Mouse (Mus musculus) hindbrain, embryonic 12.5 days (tissue): ENCODE results near the gene Ctc1. TPM values are rescaled to one million over a fixed set of nuclear protein-coding genes. Genes with fewer than 3 reads are reported as not detected.
"Not testable (repeated sequence)": the region's sequence is repeated elsewhere in the genome, so short reads cannot be mapped to it uniquely, and the experiment has no call there.

Experiments
- ATAC-seq: fragments of 200-750 bp; cut with Nextera tagmentation; 2 replicates; pipeline ENCODE4 v1.8.0; 2017; ENCODE audit warnings: moderate TSS enrichment; ENCODE audit not compliant: low FRiP score
- H3K27ac ChIP-seq: fragments of 300-500 bp; sonication (generic); 2 replicates; pipeline ENCODE4 v1.5.1; 2016; ENCODE audit warnings: mild to moderate bottlenecking
- H3K27me3 ChIP-seq: fragments of 300-500 bp; sonication (generic); 2 replicates; pipeline ENCODE4 v1.6.1; 2016; ENCODE audit warnings: mild to moderate bottlenecking
- H3K36me3 ChIP-seq: fragments of 300-500 bp; sonication (generic); 2 replicates; pipeline ENCODE4 v1.6.1; 2016; ENCODE audit warnings: mild to moderate bottlenecking
- H3K4me1 ChIP-seq: fragments of 300-500 bp; sonication (generic); 2 replicates; pipeline ENCODE4 v1.6.1; 2016
- H3K4me2 ChIP-seq: fragments of 300-500 bp; sonication (generic); replicated peaks from 2 replicates; pipeline ENCODE4 v1.6.1; 2016; ENCODE audit warnings: mild to moderate bottlenecking
- H3K4me3 ChIP-seq: fragments of 300-500 bp; sonication (generic); 2 replicates; pipeline ENCODE4 v1.5.1; 2016; ENCODE audit warnings: mild to moderate bottlenecking
- H3K9ac ChIP-seq: fragments of 300-500 bp; sonication (generic); 2 replicates; pipeline ENCODE4 v1.6.1; 2016; ENCODE audit warnings: mild to moderate bottlenecking, moderate library complexity
- H3K9me3 ChIP-seq: fragments of 300-500 bp; sonication (generic); replicated peaks from 2 replicates; pipeline ENCODE4 v1.6.1; 2016; ENCODE audit warnings: mild to moderate bottlenecking
- WGBS: fragments of 180-500 bp; shearing (Covaris S2); methylation state at CpG from one replicate; pipeline ENCODE4 v1.1.7; 2016; 5-methylcytosine and 5-hydroxymethylcytosine counted together
- polyA plus RNA-seq: library from polyadenylated mRNA; unstranded; fragments of >200 nt; fragmentation: Nextera tagmentation; extraction: Ambion mirVana; gene quantifications from 2 replicates; pipeline ENCODE4 v1.2.1, GENCODE M21; 2016

The Ctc1 gene
- polyA plus RNA-seq, 1 experiment from 2014 or later = 66.4 TPM

DNA sequence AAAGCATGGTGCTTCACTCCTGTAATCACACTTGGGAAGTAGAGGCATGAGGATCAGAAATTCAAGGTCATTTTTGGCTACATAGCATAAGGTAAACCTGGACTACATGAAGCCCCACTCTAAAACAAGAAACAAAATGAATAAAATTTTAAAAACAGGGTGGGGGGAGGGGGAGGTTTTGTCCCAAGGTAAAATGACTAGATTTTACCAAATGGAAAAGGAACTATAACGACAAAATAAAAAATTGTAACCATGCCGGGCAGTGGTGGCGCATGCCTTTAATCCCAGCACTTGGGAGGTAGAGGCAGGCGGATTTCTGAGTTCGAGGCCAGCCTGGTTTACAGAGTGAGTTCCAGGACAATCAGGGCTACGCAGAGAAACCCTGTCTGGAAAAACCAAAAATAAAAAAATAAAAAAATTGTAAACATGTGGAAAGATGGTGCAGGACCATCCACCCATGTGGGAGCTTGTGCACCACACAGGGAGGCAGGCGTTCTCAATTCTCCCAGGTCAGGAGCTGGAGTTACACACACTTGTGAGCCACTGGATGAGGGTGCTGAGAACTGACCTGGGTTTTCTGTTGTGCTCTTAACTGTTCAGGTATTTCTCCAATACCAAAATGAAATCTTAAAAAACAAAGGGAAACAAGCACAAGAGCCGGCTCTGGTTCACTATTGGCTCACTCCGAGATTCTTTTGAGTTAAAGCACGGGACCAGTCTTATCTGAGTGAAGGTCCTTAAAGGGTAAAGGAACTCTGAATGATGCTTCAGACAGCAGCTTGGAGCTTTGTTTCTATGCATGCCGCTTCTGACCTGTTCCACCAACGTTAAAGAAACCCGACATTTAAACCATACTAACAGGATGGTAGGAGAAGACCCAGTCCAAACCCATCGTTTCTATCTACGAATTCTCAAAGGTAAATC is 5.0 kb upstream of the Ctc1 start:
- H3K27me3 ChIP-seq = no peaks in the 10 kb centered on the region
- no peak overlapping the region for H3K9ac ChIP-seq
- no peaks in the 10 kb centered on the region for H3K36me3 ChIP-seq
- no peak overlapping the region for H3K27ac ChIP-seq
- H3K9me3 ChIP-seq = no peaks in the 10 kb centered on the region
- H3K4me1 ChIP-seq = peaks cover 19% of the 10 kb centered on the region
- H3K4me2 ChIP-seq = peak overlapping the region; percentile 90; the same call in 1 of the 2 replicates
- 93% methylated on average over 15 of the region's 15 CpGs for WGBS
- ATAC-seq = no peak
- no peak overlapping the region for H3K4me3 ChIP-seq

DNA sequence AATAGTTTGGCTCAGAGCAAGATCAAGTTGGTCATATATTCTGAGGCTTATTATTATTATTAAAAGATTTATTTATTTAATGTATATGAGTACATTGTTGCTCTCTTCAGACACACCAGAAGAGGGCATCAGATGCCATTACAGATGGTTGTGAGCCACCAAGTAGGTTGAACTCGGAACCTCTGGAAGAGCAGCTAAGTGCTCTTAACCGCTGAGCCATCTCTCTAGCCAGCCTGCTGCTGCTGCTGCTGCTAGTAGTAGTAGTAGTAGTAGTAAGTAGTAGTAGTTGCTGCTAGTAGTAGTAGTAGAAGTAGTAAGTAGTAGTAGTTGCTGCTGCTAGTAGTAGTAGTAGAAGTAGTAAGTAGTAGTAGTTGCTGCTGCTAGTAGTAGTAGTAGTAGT is 4.3 kb upstream of the Ctc1 start:
- Histone ChIP-seq H3K4me3 (peak overlapping the region; percentile 53), H3K27ac (peak overlapping the region; percentile 93), H3K9ac (0 out of 2 replicates have a peak overlapping the region, but pooled peaks have one; percentile 72), H3K4me1 (peaks cover 19% of the 10 kb centered on the region), H3K4me2 (peak overlapping the region; percentile 90)
- not testable (repeated sequence) for ATAC-seq, H3K36me3 ChIP-seq, H3K9me3 ChIP-seq, H3K27me3 ChIP-seq
- 82% methylated on average over 2 of the region's 2 CpGs for WGBS

DNA sequence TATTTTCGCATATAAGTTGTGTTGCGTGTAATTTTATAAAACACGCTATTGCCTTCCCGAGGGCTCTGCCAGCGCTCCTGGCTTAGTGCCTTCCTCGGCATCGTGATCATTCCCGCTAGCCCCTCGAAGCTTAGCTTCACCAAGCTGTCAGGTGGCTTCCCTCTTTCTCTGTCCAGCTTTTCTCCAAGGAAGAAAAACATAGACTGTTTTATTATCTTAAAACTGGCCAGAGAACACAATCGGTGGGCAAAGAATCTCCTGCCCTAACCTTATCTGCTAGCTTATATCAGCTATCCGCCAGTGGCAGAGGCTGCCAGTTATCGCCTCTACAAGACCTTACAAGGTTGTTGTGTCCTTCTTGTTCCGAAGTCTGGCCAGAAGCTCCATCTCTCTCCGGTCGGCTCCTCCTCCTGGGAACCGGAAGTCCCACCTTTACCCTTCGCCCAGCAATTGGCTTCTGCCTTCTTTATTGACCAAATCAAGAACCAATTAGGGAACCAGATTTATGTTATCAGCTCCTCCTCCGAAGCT is 3.6 kb upstream of the Ctc1 start:
- under 1% methylated on average over 18 of the region's 18 CpGs for WGBS
- Histone ChIP-seq H3K27ac (peak overlapping the region; percentile 93), H3K4me2 (peak overlapping the region; percentile 90), H3K27me3 (no peaks in the 10 kb centered on the region), H3K4me3 (peak overlapping the region; percentile 53), H3K36me3 (no peaks in the 10 kb centered on the region), H3K9me3 (no peaks in the 10 kb centered on the region), H3K9ac (peak overlapping the region; percentile 72), H3K4me1 (peaks cover 25% of the 10 kb centered on the region)
- peak; percentile 62 for ATAC-seq

DNA sequence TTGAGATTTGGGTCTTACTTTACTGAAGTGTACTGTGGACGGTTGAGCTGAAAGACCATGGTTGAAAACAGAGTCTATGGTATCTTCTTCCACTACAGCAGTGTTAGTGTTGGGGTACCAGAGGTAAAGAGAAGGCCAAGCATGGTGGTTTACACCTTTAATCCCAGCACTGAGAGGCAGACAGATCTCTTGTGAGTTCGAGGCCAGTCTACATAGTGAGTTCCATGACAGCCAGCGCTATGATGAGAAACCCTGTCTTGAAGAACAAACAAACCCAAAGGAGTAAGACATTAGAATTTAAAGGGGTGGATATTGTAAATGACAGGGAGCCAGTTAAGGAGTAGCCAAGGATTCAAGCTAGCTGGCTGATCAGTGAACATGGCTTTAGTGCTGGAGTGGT is 1.0 kb downstream of the Ctc1 start:
- H3K36me3 ChIP-seq = peaks cover 9% of the 10 kb centered on the region
- peak overlapping the region; percentile 78 for H3K4me2 ChIP-seq
- peak overlapping the region; percentile 68 for H3K4me3 ChIP-seq
- ATAC-seq = no peak
- H3K9me3 ChIP-seq = no peaks in the 10 kb centered on the region
- 76% methylated on average over 3 of the region's 3 CpGs for WGBS
- H3K4me1 ChIP-seq = peaks cover 13% of the 10 kb centered on the region
- peak overlapping the region; percentile 87 for H3K27ac ChIP-seq
- no peaks in the 10 kb centered on the region for H3K27me3 ChIP-seq
- H3K9ac ChIP-seq = peak overlapping the region; percentile 80

DNA sequence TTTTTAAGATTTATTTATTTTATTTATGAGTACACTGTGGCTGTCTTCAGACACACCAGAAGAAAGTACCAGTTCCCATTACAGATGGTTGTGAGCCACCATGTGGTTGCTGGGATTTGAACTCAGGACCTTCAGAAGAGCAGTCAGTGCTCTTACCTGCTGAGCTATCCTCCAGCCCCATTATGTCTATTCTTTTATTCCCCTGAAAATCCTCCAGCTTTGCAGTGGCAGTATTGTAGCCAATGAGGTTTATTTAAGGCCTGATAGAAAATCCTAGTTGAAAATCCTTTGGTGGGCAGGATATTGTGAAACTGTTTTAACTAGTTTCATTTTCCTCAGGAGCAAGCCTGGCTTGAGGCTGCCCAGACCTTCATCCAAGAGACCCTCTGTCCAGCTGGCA is 5.0 kb downstream of the Ctc1 start:
- Histone ChIP-seq H3K4me2 (no peak overlapping the region), H3K27me3 (no peaks in the 10 kb centered on the region), H3K36me3 (peaks cover 48% of the 10 kb centered on the region), H3K9ac (no peak overlapping the region), H3K4me1 (peaks cover 8% of the 10 kb centered on the region), H3K4me3 (no peak overlapping the region), H3K27ac (no peak overlapping the region), H3K9me3 (no peaks in the 10 kb centered on the region)
- no peak for ATAC-seq

DNA sequence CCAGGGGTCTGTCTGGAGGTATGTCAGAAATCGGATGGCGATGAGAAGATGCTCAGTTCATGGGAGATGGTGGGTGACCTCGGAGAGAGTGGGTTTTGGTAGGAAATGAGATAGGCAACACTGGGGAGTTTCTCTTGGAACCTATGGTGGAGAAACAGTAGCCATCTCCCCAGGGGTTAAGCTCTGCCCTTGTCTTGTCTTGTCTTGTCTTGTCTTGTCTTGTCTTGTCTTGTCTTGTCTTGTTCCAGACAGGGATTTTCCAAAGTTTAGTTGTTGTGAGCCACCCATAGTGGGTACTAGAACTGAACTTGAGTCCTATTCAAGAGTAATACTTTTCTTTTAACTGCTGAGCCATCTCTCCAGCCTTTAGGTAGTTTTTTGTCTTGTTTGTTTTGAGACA is 10.9 kb downstream of the Ctc1 start:
- Histone ChIP-seq H3K27me3 (no peaks in the 10 kb centered on the region), H3K27ac (no peak overlapping the region), H3K4me1 (no peaks in the 10 kb centered on the region), H3K4me2 (no peak overlapping the region), H3K36me3 (peaks cover 99% of the 10 kb centered on the region), H3K9me3 (no peaks in the 10 kb centered on the region), H3K4me3 (no peak overlapping the region), H3K9ac (no peak overlapping the region)
- no peak for ATAC-seq
- 89% methylated on average over 3 of the region's 3 CpGs for WGBS

DNA sequence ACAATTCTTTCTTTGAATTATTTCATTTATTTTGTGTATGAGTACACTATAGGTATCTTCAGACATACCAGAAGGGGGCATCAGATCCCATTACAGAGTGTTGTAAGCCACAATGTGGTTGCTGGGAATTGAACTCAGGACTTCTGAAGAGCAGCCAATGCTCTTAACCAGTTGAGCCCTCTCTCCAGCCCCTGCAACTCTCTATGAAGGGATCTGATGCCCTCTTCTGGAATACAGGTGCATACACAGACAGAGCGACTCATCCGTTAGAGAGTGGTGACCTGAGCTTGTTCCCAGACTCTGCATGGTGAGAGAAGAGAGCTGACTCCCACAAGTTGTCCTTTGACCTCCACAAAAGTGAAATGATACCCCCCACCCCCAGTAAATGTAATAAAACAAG is 13.1 kb downstream of the Ctc1 start:
- ATAC-seq = no peak
- H3K27me3 ChIP-seq = no peaks in the 10 kb centered on the region
- no peaks in the 10 kb centered on the region for H3K4me1 ChIP-seq
- no peak overlapping the region for H3K4me3 ChIP-seq
- WGBS = 79% methylated on average over 2 of the region's 2 CpGs
- peaks cover 96% of the 10 kb centered on the region for H3K36me3 ChIP-seq
- no peak overlapping the region for H3K27ac ChIP-seq
- H3K4me2 ChIP-seq = no peak overlapping the region
- H3K9ac ChIP-seq = no peak overlapping the region
- no peaks in the 10 kb centered on the region for H3K9me3 ChIP-seq

DNA sequence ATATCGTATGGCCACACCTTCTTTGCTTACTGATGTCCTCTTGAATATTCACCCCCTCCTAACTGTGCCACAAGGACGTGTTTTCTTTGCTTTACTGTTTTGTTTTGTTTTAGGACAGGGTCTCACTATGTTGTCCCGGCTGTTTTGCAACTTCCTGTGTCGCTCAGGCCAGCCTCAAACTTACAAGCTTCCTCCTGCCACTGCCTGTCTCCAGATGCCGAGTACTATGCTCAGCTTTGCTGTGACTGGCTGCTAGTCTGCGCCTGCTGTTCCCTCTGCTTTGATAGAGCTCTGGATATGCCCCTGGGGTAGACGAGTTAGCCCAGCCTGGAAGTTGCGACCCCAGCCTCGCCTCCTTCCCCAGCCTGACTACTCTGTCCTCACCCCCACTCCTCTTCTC is 17.8 kb downstream of the Ctc1 start:
- 79% methylated on average over 9 of the region's 9 CpGs for WGBS
- Histone ChIP-seq H3K27me3 (no peaks in the 10 kb centered on the region), H3K9me3 (no peaks in the 10 kb centered on the region), H3K4me3 (no peak overlapping the region), H3K36me3 (peaks cover 70% of the 10 kb centered on the region), H3K4me2 (no peak overlapping the region), H3K9ac (no peak overlapping the region), H3K4me1 (peaks cover 16% of the 10 kb centered on the region), H3K27ac (no peak overlapping the region)
- ATAC-seq = no peak

DNA sequence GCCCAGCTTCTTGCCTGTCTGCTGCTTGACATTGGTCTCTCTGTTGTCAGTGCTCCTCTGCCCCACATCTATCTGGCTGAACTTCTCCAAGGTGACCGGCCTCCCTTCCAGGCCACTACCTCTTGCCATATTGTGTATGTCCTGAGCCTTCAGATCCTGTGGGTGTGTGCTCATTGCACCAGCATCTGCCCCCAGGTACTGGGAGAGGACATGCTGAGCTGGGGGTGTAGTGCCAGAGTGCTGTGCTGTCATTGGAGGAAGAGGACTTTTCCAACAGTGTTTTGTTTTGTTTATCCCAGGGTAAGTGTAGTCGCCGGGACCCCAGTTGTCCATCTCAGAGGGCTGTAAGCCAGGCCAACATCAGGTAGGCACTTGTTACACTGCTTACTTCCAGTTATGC is 18.9 kb downstream of the Ctc1 start:
- H3K4me2 ChIP-seq = no peak overlapping the region
- H3K9me3 ChIP-seq = no peaks in the 10 kb centered on the region
- H3K27ac ChIP-seq = no peak overlapping the region
- H3K36me3 ChIP-seq = peaks cover 61% of the 10 kb centered on the region
- H3K4me1 ChIP-seq = peaks cover 26% of the 10 kb centered on the region
- no peak for ATAC-seq
- no peak overlapping the region for H3K4me3 ChIP-seq
- WGBS = 94% methylated on average over 3 of the region's 3 CpGs
- H3K27me3 ChIP-seq = no peaks in the 10 kb centered on the region
- H3K9ac ChIP-seq = no peak overlapping the region

DNA sequence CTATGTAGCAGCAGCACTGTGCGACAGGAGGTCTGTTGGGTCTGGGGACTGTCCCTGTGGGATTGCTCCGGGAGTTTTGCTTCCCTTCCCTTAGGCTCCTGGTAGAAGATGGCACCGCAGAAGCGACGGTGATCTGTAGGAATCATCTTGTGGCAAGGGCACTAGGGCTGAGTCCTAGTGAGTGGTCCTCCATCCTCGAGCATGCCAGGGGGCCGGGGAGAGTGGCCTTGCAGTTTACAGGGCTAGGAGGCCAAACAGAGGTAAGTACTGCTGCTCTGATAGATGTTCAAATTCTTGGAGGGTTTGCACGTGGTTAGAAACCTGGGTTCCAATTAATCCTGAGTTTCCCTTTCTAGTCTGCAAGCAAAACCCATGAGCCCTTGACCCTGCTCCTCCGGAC is 19.7 kb downstream of the Ctc1 start:
- H3K27me3 ChIP-seq = no peaks in the 10 kb centered on the region
- 83% methylated on average over 9 of the region's 9 CpGs for WGBS
- H3K9me3 ChIP-seq = no peaks in the 10 kb centered on the region
- no peak overlapping the region; the same call in 1 of the 2 replicates for H3K9ac ChIP-seq
- peaks cover 53% of the 10 kb centered on the region for H3K36me3 ChIP-seq
- peak overlapping the region; percentile 2; the same call in 1 of the 2 replicates for H3K4me3 ChIP-seq
- no peak for ATAC-seq
- H3K4me2 ChIP-seq = peak overlapping the region; percentile 51; the same call in 1 of the 2 replicates
- H3K4me1 ChIP-seq = peaks cover 26% of the 10 kb centered on the region
- peak overlapping the region; percentile 70; the same call in 1 of the 2 replicates for H3K27ac ChIP-seq

DNA sequence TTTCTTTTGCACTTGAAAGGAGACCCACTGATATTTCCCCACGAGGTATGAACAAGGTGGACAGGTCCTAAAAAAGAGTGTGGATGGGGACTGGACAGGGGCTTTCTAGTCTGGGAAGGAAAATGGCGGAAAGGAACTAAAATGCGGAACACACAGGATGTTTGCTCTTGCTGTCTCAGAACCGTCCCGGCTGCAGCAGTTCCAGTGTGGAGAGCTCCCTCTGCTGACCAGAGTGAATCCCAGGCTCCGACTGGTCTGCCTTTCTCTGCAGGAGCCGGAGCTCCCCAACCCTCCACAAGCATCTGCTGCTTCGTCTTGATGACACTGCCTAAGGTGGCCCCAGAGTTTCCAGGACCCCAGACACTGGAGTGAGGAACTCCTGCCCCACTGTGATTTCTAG is 20.1 kb downstream of the Ctc1 start:
- Histone ChIP-seq H3K9ac (no peak overlapping the region; the same call in 1 of the 2 replicates), H3K4me2 (peak overlapping the region; percentile 51), H3K27ac (peak overlapping the region; percentile 70; the same call in 1 of the 2 replicates), H3K4me3 (peak overlapping the region; percentile 2; the same call in 1 of the 2 replicates), H3K36me3 (peaks cover 48% of the 10 kb centered on the region), H3K9me3 (no peaks in the 10 kb centered on the region), H3K4me1 (peaks cover 26% of the 10 kb centered on the region), H3K27me3 (no peaks in the 10 kb centered on the region)
- WGBS = 5% methylated on average over 8 of the region's 8 CpGs
- ATAC-seq = 0 out of 2 replicates have a peak, but pooled peaks have one; percentile 14

DNA sequence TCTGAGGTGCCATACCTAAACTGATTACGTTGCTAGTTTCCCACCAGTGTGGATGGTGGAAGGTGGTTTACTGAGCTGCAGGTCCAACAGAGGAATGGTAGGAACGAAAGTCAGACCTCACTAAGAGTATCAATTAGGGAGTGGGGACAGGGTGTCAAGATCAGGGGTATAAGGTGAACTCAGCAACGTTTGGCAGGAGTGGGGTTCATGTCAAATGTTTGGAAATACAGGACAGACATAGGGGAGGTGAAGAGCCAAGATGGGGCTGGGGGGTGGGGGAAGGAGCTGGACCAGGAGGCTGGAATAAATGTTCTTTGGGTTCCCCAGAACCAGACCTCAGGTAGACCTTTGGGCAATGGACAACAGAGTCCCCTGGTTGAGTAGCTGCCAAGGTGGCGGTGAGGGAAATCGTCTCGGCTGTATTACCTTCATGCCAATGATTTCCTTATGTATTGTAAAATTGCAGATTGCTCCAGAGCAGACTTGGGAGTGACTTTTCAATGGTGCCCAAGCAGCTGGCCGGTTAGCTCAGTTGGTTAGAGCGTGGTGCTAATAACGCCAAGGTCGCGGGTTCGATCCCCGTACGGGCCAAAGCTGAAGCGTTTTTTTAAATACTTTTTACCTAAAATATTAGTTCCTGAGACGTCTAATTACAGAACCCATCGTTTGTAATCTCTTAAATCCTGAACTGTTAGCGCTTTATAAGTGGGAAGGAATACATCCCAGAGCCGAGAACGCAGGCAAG is 20.9 kb downstream of the Ctc1 start:
- 8% methylated on average over 20 of the region's 20 CpGs for WGBS
- Histone ChIP-seq H3K27ac (peak overlapping the region; percentile 80), H3K27me3 (no peaks in the 10 kb centered on the region), H3K4me1 (peaks cover 26% of the 10 kb centered on the region), H3K9ac (peak overlapping the region; percentile 70), H3K4me3 (peak overlapping the region; percentile 65), H3K4me2 (peak overlapping the region; percentile 51), H3K36me3 (peaks cover 40% of the 10 kb centered on the region), H3K9me3 (no peaks in the 10 kb centered on the region)
- ATAC-seq = no peak
